Mouse (Mus musculus) layer of hippocampus, adult 2 months (tissue): ENCODE data around the gene Neu4. TPM values are rescaled to one million over a fixed set of nuclear protein-coding genes. Genes with fewer than 3 reads are reported as not detected.
"Not testable (repeated sequence)": the region's sequence is repeated elsewhere in the genome, so short reads cannot be mapped to it uniquely, and the experiment has no call there.

Experiments used
- DNase-seq, 2 experiments: peaks; one replicate each; pipeline ENCODE4 v3.0.0; 2022; ENCODE audit warnings: low spot score in 2 of 2
- H3K27ac ChIP-seq: fragments of 200-600 bp; 2 replicates; pipeline ENCODE4 v1.8.1; 2022
- H3K4me3 ChIP-seq: fragments of 200-600 bp; 2 replicates; pipeline ENCODE4 v1.8.1; 2022; ENCODE audit warnings: mild to moderate bottlenecking
- CTCF ChIP-seq: fragments of 200-600 bp; conservative IDR thresholded peaks from 2 replicates; pipeline ENCODE4 v1.8.1; 2022; ENCODE audit warnings: antibody characterized with exemption, mild to moderate bottlenecking, moderate library complexity
- long read RNA-seq, 2 experiments: library from polyadenylated mRNA; stranded (forward); transcript quantifications; one replicate each; pipeline ENCODE4 v2.0.0; 2021; ENCODE audit warnings: borderline mapping rate in 2 of 2
- total RNA-seq, 2 experiments: library from RNA; stranded (reverse); gene quantifications; 2 replicates each; pipeline ENCODE4 v1.2.3; 2021

Neu4 gene
- total RNA-seq = 10 to 100 TPM in 1 of 2 experiments, 1 to 10 TPM in 1; 9.4 to 10.6 TPM
- long read RNA-seq, experiment 1, full-length matches to known transcripts = 6 of 7 reads
- long read RNA-seq, experiment 1, partial matches to known transcripts = 0 of 7 reads
- long read RNA-seq, experiment 1, other reads (novel, unspliced or antisense) = 1 of 7 reads
- long read RNA-seq, experiment 2, full-length matches to known transcripts = 7 of 11 reads
- long read RNA-seq, experiment 2, partial matches to known transcripts = 2 of 11 reads
- long read RNA-seq, experiment 2, other reads (novel, unspliced or antisense) = 2 of 11 reads

GRCm38 (mm10) chr1:94020151-94020550 is at the start of gene Neu4:
Gene Neu4 (plus strand): TSS chr1:94020451.
- Histone ChIP-seq H3K27ac (no peak within 1 kb of the TSS), H3K4me3 (no peak within 1 kb of the TSS)
- no peak for DNase-seq
- no peak for TF ChIP-seq CTCF

DNA sequence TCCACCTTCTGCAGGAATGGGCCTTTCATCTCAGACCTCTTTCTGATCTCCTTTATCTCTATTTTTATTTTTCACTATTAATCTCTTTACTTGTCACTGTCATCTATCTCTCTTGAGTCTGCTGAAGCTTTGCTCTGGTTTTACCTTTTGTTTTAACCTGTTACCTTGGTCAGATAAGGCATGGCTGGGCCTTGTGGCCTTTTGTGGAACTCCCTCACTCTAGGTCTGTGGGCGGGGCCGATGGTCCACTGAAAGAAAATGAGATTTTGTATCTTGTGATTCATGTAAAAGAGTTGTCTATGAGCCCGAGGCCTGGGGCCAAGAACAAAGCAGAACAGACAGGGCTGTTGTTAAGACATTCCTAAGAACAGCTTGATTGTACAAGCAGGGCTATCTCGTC is 49.5 kb upstream of the Neu4 start:
- DNase-seq, H3K27ac ChIP-seq, H3K4me3 ChIP-seq: not testable (repeated sequence)

DNA sequence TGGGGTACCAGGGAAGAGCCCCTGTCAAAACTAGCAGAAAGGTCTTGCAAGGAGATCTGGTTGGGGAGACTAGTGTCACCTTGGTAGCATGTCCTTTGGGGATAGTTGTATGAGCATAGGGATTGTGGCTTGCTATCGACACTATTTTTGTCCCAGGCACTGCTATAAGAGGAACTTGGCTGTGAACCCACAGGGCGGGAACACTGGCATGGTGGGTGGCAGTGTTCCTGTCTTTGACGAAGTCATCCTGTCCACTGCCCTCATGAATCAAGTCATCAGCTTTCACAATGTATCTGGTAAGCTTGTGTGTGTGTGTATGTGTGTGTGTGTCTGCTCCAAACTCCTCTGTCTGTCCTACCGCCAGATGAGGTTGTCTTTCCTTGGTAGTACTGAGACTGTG is 44.5 kb upstream of the Neu4 start:
- not testable (repeated sequence) for H3K27ac ChIP-seq, H3K4me3 ChIP-seq, DNase-seq

- H3K27ac ChIP-seq, DNase-seq, H3K4me3 ChIP-seq: not testable (repeated sequence)
These were observed 42.0 kb upstream of the Neu4 start for GRCm38 (mm10) chr1:93978287-93978686.

GRCm38 (mm10) chr1:93980932-93981331 is 39.3 kb upstream of the Neu4 start:
- not testable (repeated sequence) for H3K27ac ChIP-seq, DNase-seq, H3K4me3 ChIP-seq

DNA sequence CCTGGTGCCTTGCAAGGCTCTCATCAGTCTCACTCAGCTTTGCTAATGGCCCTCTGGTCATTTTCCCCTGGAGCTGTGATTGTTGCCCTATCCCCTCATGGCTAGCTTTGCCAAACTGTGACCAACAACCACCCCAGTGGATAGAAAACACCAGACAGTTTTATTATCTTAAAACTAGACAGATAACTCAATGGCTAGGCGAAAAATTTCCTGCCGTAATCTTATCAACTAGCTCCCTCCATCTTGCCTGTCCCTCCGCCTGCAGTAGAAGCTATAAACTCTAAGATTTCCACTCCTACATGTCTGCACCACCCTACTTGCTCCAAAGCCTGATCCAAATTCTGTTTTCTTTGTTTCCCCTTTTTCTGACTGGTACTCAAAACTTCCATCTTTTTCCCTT is 34.1 kb upstream of the Neu4 start:
- DNase-seq = no peak

GRCm38 (mm10) chr1:93988786-93989185 is 31.5 kb upstream of the Neu4 start:
- no peak overlapping the region for H3K4me3 ChIP-seq
- TF ChIP-seq CTCF = peak; percentile 49
- DNase-seq = no peak
- H3K27ac ChIP-seq = no peak overlapping the region

More for the DNA sequence above, 34.1 kb upstream of the Neu4 start:
- TF ChIP-seq CTCF = no peak
- H3K4me3 ChIP-seq = no peak overlapping the region
- no peak overlapping the region for H3K27ac ChIP-seq

DNA sequence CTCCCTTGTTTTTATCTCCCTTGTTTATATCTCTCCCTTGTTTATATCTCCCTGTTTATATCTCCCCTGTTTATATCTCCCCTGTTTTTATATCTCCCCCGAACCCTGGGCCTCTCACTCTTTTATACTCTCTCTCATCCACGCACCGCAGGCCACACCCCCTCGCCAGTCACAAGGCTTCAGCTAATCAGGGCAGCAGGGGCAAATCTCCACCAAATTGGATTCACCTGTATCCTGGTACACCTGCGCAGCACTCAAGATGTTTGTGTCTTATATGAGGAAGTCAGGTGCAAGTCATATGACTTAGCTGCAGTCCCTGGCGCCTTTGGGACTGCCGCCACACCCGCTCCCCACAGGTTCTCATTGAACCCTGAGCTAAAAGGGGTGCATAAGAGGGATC is 30.0 kb upstream of the Neu4 start, which contains the start of gene Gal3st2c:
Gene Gal3st2c, plus strand, starts transcription at position 301 of the 400 bp plus-strand sequence.
- not testable (repeated sequence) for DNase-seq, H3K27ac ChIP-seq, H3K4me3 ChIP-seq

GRCm38 (mm10) chr1:93991068-93991467 is 29.2 kb upstream of the Neu4 start:
- H3K4me3 ChIP-seq, DNase-seq, H3K27ac ChIP-seq: not testable (repeated sequence)

- peak overlapping the region; percentile 71 for H3K27ac ChIP-seq
These were observed 28.8 kb upstream of the Neu4 start for GRCm38 (mm10) chr1:93991491-93991890.

GRCm38 (mm10) chr1:94001023-94001422 is 19.2 kb upstream of the Neu4 start:
- TF ChIP-seq CTCF = no peak
- no peak for DNase-seq
- Histone ChIP-seq H3K4me3 (no peak overlapping the region), H3K27ac (no peak overlapping the region)

More at GRCm38 (mm10) chr1:93991491-93991890, 28.8 kb upstream of the Neu4 start:
- not testable (repeated sequence) for H3K4me3 ChIP-seq, DNase-seq

DNA sequence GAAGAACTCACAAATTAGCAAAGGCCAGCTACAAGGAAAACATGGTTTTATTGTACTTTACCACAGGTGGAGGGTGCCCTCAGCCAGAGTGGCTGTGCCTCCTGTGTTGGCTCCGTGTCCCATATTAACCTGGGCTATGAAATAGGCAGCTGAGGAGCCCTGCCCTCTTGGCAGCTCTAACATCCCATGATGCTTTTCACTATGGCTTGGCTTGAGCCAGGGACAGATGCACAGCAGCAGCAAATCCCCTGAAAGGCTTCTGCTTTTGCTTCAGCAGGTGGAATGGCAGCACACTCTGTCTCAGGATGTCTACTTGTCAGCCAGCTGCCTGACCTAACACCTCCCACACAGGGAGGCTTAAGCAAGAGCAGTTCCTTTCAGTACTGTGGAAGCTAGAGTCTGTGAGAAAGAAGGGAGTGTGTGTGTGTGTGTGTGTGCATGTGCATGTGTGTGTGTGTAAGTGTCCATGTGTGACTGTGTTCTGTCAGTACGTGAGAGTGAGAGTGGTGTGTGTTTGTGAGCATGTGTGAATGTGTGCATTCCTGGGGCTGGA is 14.2 kb upstream of the Neu4 start:
- not testable (repeated sequence) for H3K4me3 ChIP-seq, H3K27ac ChIP-seq, DNase-seq

DNA sequence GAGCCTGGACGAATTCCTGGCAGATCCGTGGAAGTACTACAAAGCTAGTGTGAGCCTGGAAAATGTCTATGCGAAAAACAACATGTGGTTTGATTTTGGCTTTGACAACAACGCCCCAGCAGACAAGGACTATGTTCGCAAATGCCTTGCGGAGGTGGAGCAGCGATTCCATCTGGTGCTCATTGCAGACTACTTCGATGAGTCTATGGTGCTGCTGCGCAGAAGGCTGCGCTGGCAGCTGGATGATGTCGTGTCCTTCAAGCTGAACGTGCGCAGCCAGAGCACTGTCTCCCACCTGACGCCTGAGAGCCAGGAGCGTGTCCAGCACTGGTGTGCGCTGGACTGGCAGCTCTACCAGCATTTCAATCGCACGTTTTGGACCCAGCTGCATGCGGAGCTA is 11.4 kb upstream of the Neu4 start:
- H3K4me3 ChIP-seq = not testable (repeated sequence)
- H3K27ac ChIP-seq = peak overlapping the region; percentile 75; the same call in 1 of the 2 replicates
- DNase-seq = peak; percentile 70 to 89

- H3K4me3 ChIP-seq = no peak overlapping the region
- TF ChIP-seq CTCF = peak; percentile 63
These were observed 8.6 kb upstream of the Neu4 start for GRCm38 (mm10) chr1:94011643-94012042.

More at GRCm38 (mm10) chr1:94011643-94012042, 8.6 kb upstream of the Neu4 start:
- no peak for DNase-seq
- H3K27ac ChIP-seq = no peak overlapping the region
